Mouse (Mus musculus): Measurements from ENCODE around the gene Hacd2. TPM values are rescaled to one million over a fixed set of nuclear protein-coding genes. Genes with fewer than 3 reads are reported as not detected.

Hacd2 gene
- polyA plus RNA-seq, 1 experiment from 2014 or later: 49.1 TPM

- WGBS: 80% methylated on average over 5 of the region's 5 CpGs
Observed at GRCm38 (mm10) chr16:35127270-35127669, 105.0 kb downstream of the Hacd2 start.

DNA sequence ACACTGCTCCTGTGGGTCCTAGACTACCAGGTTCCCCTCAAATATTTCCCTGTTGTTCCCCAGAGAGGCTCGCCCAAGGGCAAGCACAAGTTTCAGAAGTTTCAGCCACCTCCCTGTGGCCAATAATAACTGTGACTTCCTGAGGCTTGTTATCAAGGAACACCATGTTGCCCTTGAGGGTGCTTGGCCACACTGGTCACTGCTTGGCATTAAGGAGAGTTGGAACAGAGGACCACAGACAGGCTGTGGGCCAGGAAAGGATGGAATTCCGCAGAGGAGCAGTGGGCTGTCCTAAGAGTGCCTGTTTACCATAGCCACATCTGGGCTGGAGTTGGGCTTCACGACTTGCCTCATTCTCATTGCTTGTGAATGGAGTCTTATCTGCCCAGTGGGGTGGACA lies 107.9 kb downstream of the Hacd2 start:
- ATAC-seq (replicated peaks; ENCODE audit: low FRiP score): no peak
- no peak overlapping the region for H3K27ac ChIP-seq (ENCODE audit: low read depth, low read length)
- 64% methylated on average over 3 of the region's 3 CpGs for WGBS

More at GRCm38 (mm10) chr16:35127270-35127669, 105.0 kb downstream of the Hacd2 start:
- DNase-seq (ENCODE audit: low spot score): no peak
- no peak for ATAC-seq (replicated peaks; ENCODE audit: low FRiP score)
- no peak overlapping the region for H3K4me3 ChIP-seq (ENCODE audit: low read depth, low read length)
- no peak overlapping the region for H3K4me2 ChIP-seq
- no peaks in the 10 kb centered on the region for H3K9me3 ChIP-seq (ENCODE audit: control insufficient read depth, low read length)
- no peaks in the 10 kb centered on the region for H3K27me3 ChIP-seq (replicated peaks; ENCODE audit: control insufficient read depth, insufficient read depth, low read length)
- no peak overlapping the region for H3K9ac ChIP-seq (ENCODE audit: low read depth, low read length)
- H3K4me1 ChIP-seq (replicated peaks; ENCODE audit: control insufficient read depth, insufficient read depth, low read length): no peaks in the 10 kb centered on the region
- H3K27ac ChIP-seq (ENCODE audit: low read depth, low read length): no peak overlapping the region
- H3K36me3 ChIP-seq (ENCODE audit: control insufficient read depth, insufficient read depth, low read length): no peaks in the 10 kb centered on the region

DNA sequence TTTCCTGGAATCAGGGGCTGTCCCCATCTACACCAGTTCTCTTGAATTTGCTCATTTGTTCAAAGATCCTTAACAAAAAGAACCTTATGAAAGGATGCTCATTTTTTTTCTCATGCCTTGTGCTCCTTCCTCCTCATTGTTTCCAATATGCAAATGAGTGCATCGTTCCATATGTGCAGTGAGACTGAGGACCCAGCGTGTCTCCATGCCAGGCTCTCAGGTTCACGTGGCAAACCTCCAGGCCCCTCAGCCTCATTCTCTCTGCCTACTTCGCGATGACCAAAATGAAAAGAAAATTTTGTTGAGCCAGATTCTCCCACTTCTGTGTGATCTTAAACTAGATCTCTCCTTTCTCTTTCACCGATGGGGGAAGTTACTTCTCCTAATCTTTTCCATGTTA lies 117.2 kb downstream of the Hacd2 start:
- no peak overlapping the region for H3K4me2 ChIP-seq
- no peak for ATAC-seq (replicated peaks; ENCODE audit: low FRiP score)
- 81% methylated on average over 6 of the region's 6 CpGs for WGBS
- no peak overlapping the region for H3K4me3 ChIP-seq (ENCODE audit: low read depth, low read length)
- H3K9me3 ChIP-seq (ENCODE audit: control insufficient read depth, low read length): no peaks in the 10 kb centered on the region
- H3K4me1 ChIP-seq (replicated peaks; ENCODE audit: control insufficient read depth, insufficient read depth, low read length): no peaks in the 10 kb centered on the region
- H3K9ac ChIP-seq (ENCODE audit: low read depth, low read length): no peak overlapping the region
- H3K36me3 ChIP-seq (ENCODE audit: control insufficient read depth, insufficient read depth, low read length): no peaks in the 10 kb centered on the region
- DNase-seq (ENCODE audit: low spot score): no peak
- H3K27ac ChIP-seq (ENCODE audit: low read depth, low read length): no peak overlapping the region
- H3K27me3 ChIP-seq (replicated peaks; ENCODE audit: control insufficient read depth, insufficient read depth, low read length): no peaks in the 10 kb centered on the region

More for the DNA sequence above, 107.9 kb downstream of the Hacd2 start:
- Histone ChIP-seq H3K4me3 (ENCODE audit: low read depth, low read length) (no peak overlapping the region), H3K9ac (ENCODE audit: low read depth, low read length) (no peak overlapping the region), H3K36me3 (ENCODE audit: control insufficient read depth, insufficient read depth, low read length) (no peaks in the 10 kb centered on the region), H3K9me3 (ENCODE audit: control insufficient read depth, low read length) (no peaks in the 10 kb centered on the region), H3K4me1 (replicated peaks; ENCODE audit: control insufficient read depth, insufficient read depth, low read length) (no peaks in the 10 kb centered on the region), H3K4me2 (no peak overlapping the region), H3K27me3 (replicated peaks; ENCODE audit: control insufficient read depth, insufficient read depth, low read length) (no peaks in the 10 kb centered on the region)
- DNase-seq (ENCODE audit: low spot score): no peak

DNA sequence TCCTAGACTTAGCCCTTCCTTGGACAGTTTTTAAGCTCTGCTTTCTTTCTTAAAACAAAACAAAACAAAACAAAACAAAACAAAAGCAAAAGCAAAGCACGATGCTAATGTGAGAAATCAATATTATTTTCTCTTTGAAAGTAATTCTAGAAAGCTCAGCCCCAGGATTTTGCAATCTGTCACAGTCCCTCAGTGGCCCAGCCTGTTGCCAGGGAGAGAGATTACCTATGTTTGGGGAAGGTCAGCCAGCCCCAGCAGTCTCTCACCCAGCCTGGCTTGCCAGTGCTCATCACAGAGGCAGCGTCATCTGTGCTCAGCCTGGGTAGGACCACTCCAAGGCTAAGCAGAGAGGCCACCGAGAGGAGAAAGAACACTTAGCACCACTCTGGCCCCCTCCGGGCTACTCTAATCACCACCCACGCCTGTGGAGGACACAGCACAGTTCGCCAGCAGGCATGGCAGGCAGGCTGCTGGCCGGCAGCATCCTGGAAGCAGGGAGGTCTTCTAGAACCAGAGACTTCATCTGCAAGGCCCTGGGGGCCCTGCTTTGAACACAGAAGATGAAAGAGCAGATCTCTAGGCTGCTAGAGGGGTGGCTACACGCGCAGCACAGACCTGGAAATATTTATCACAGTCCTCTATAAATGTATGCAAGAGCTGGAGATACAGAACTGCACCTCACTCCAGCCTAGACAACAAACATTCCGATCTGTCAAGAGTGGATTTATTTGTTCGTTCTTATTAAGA lies 117.8 kb downstream of the Hacd2 start:
- Histone ChIP-seq H3K9ac (ENCODE audit: low read depth, low read length) (no peak overlapping the region), H3K4me1 (replicated peaks; ENCODE audit: control insufficient read depth, insufficient read depth, low read length) (no peaks in the 10 kb centered on the region), H3K27me3 (replicated peaks; ENCODE audit: control insufficient read depth, insufficient read depth, low read length) (no peaks in the 10 kb centered on the region), H3K4me2 (no peak overlapping the region), H3K36me3 (ENCODE audit: control insufficient read depth, insufficient read depth, low read length) (no peaks in the 10 kb centered on the region), H3K9me3 (ENCODE audit: control insufficient read depth, low read length) (no peaks in the 10 kb centered on the region), H3K27ac (ENCODE audit: low read depth, low read length) (no peak overlapping the region), H3K4me3 (ENCODE audit: low read depth, low read length) (no peak overlapping the region)
- DNase-seq (ENCODE audit: low spot score) (no peak), ATAC-seq (replicated peaks; ENCODE audit: low FRiP score) (no peak)
- WGBS: 32% methylated on average over 11 of the region's 11 CpGs

- no peak overlapping the region for H3K4me2 ChIP-seq
Observed at GRCm38 (mm10) chr16:35140620-35140975, 118.4 kb downstream of the Hacd2 start.

GRCm38 (mm10) chr16:35141839-35142238 lies 119.6 kb downstream of the Hacd2 start:
- Histone ChIP-seq H3K27me3 (replicated peaks; ENCODE audit: control insufficient read depth, insufficient read depth, low read length) (no peaks in the 10 kb centered on the region), H3K36me3 (ENCODE audit: control insufficient read depth, insufficient read depth, low read length) (no peaks in the 10 kb centered on the region), H3K4me3 (ENCODE audit: low read depth, low read length) (no peak overlapping the region), H3K9ac (ENCODE audit: low read depth, low read length) (no peak overlapping the region), H3K27ac (ENCODE audit: low read depth, low read length) (no peak overlapping the region), H3K9me3 (ENCODE audit: control insufficient read depth, low read length) (no peaks in the 10 kb centered on the region), H3K4me1 (replicated peaks; ENCODE audit: control insufficient read depth, insufficient read depth, low read length) (no peaks in the 10 kb centered on the region), H3K4me2 (no peak overlapping the region)
- no peak for ATAC-seq (replicated peaks; ENCODE audit: low FRiP score)
- 69% methylated on average over 8 of the region's 8 CpGs for WGBS
- no peak for DNase-seq (ENCODE audit: low spot score)

More at GRCm38 (mm10) chr16:35140620-35140975, 118.4 kb downstream of the Hacd2 start:
- 56% methylated on average over 9 of the region's 9 CpGs for WGBS
- Histone ChIP-seq H3K36me3 (ENCODE audit: control insufficient read depth, insufficient read depth, low read length) (no peaks in the 10 kb centered on the region), H3K27ac (ENCODE audit: low read depth, low read length) (no peak overlapping the region), H3K27me3 (replicated peaks; ENCODE audit: control insufficient read depth, insufficient read depth, low read length) (no peaks in the 10 kb centered on the region), H3K9ac (ENCODE audit: low read depth, low read length) (no peak overlapping the region), H3K9me3 (ENCODE audit: control insufficient read depth, low read length) (no peaks in the 10 kb centered on the region), H3K4me1 (replicated peaks; ENCODE audit: control insufficient read depth, insufficient read depth, low read length) (no peaks in the 10 kb centered on the region), H3K4me3 (ENCODE audit: low read depth, low read length) (no peak overlapping the region)
- ATAC-seq (replicated peaks; ENCODE audit: low FRiP score) (no peak), DNase-seq (ENCODE audit: low spot score) (no peak)

- ATAC-seq (replicated peaks; ENCODE audit: low FRiP score): no peak
- whole genome bisulfite sequencing: 24% methylated on average over 4 of the region's 4 CpGs
Observed at GRCm38 (mm10) chr16:35146153-35146552, 123.9 kb downstream of the Hacd2 start.

GRCm38 (mm10) chr16:35153146-35153755 lies 131.0 kb downstream of the Hacd2 start:
- Histone ChIP-seq H3K4me2 (no peak overlapping the region), H3K9ac (ENCODE audit: low read depth, low read length) (no peak overlapping the region), H3K27ac (ENCODE audit: low read depth, low read length) (no peak overlapping the region), H3K4me1 (replicated peaks; ENCODE audit: control insufficient read depth, insufficient read depth, low read length) (no peaks in the 10 kb centered on the region; the same call in 1 of the 2 replicates), H3K27me3 (replicated peaks; ENCODE audit: control insufficient read depth, insufficient read depth, low read length) (peaks cover 74% of the 10 kb centered on the region), H3K4me3 (ENCODE audit: low read depth, low read length) (no peak overlapping the region), H3K36me3 (ENCODE audit: control insufficient read depth, insufficient read depth, low read length) (no peaks in the 10 kb centered on the region), H3K9me3 (ENCODE audit: control insufficient read depth, low read length) (no peaks in the 10 kb centered on the region)
- ATAC-seq (replicated peaks; ENCODE audit: low FRiP score) (no peak), DNase-seq (ENCODE audit: low spot score) (no peak)
- whole genome bisulfite sequencing: 10% methylated on average over 12 of the region's 12 CpGs

More at GRCm38 (mm10) chr16:35146153-35146552, 123.9 kb downstream of the Hacd2 start:
- Histone ChIP-seq H3K4me2 (no peak overlapping the region), H3K9me3 (ENCODE audit: control insufficient read depth, low read length) (no peaks in the 10 kb centered on the region), H3K36me3 (ENCODE audit: control insufficient read depth, insufficient read depth, low read length) (no peaks in the 10 kb centered on the region), H3K27ac (ENCODE audit: low read depth, low read length) (no peak overlapping the region), H3K9ac (ENCODE audit: low read depth, low read length) (no peak overlapping the region), H3K4me1 (replicated peaks; ENCODE audit: control insufficient read depth, insufficient read depth, low read length) (no peaks in the 10 kb centered on the region), H3K4me3 (ENCODE audit: low read depth, low read length) (no peak overlapping the region), H3K27me3 (replicated peaks; ENCODE audit: control insufficient read depth, insufficient read depth, low read length) (peaks cover 4% of the 10 kb centered on the region)
- DNase-seq (ENCODE audit: low spot score): no peak

DNA sequence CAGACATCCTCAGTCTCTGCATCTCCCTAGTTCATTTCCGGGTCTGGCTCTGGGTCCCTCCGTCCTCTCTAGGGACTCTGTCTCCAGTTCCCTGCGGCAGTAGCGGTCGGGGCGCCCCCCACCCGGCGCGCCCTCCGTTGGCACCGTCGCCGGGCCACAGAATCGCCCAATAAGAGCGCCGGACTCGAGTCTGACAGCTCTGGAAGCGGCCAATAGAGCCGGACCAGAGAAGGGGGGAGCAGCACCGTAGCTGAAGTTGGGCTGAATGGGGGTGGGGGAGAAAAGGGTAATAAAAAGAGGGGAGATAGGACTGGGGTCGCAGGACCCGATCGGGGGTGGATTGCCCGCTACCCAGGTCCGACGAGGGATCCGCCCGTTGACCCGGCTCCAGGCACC lies 132.0 kb downstream of the Hacd2 start:
- DNase-seq (ENCODE audit: low spot score) (peak; percentile 40), ATAC-seq (replicated peaks; ENCODE audit: low FRiP score) (0 out of 2 replicates have a peak, but pooled peaks have one; percentile 5)
- Histone ChIP-seq H3K9ac (ENCODE audit: low read depth, low read length) (no peak overlapping the region; the same call in 1 of the 2 replicates), H3K4me2 (peak overlapping the region; percentile 77), H3K27me3 (replicated peaks; ENCODE audit: control insufficient read depth, insufficient read depth, low read length) (peaks cover 81% of the 10 kb centered on the region), H3K27ac (ENCODE audit: low read depth, low read length) (no peak overlapping the region), H3K4me1 (replicated peaks; ENCODE audit: control insufficient read depth, insufficient read depth, low read length) (no peaks in the 10 kb centered on the region; the same call in 1 of the 2 replicates), H3K4me3 (ENCODE audit: low read depth, low read length) (peak overlapping the region; percentile 57), H3K36me3 (ENCODE audit: control insufficient read depth, insufficient read depth, low read length) (no peaks in the 10 kb centered on the region), H3K9me3 (ENCODE audit: control insufficient read depth, low read length) (no peaks in the 10 kb centered on the region)
- 2% methylated on average over 29 of the region's 29 CpGs for WGBS

Data from liver, embryonic 11.5 days (tissue).